Comparison of ENCODE assay signal across 8 mouse cellular contexts in the genomic region with DNA sequence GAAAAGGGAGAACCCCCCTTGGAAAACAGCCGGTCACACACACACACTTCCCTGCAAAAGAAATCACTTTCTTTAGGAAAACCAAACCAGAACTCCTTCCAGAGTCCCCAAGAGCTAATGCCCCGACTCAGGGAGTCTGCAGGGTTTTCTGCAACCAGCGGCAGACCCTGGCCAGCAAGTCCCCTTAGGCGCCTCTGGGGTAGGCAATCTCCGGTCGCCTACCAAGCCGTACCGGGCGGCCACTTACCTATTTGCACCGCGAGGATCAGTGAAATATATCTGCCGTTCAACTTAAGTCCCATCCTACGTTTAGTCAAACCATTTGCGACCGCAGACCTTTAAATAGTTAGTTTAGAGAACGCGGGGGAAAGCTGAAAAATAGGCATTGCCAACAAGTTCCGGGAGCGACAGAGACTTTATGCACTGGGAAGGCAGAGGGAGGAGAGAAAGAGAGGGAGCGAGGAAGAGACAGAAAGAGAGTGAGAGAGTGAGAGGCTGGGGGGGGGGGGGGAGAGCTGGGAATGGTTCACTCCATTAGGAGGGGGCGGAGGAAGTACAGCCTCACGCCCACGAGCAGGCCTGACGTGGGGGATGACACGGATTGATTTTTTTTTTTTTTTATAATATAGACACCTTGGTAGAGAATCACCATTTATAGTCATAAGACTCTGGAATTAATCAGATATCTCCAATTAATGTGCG. TPM values are rescaled to one million over a fixed set of nuclear protein-coding genes. Genes with fewer than 3 reads are reported as not detected.
DNase-seq lines count a peak whose midpoint lies in the region; ATAC-seq and TF ChIP-seq lines count a peak whose summit lies in the region.

No protein-coding gene starts in this region.

- H3K27ac ChIP-seq in heart, embryonic 16.5 days (ENCODE audit: low read length): no peak overlapping the region
- H3K27ac ChIP-seq in liver, embryonic 15.5 days (replicated peaks): peak overlapping the region; percentile 29
- H3K27ac ChIP-seq in small intestine, adult 2 months (ENCODE audit: insufficient read depth, low read depth, low read length): no peak overlapping the region

- peaks cover 19% of the 10 kb centered on the region for H3K4me1 ChIP-seq in heart, embryonic 16.5 days (ENCODE audit: control insufficient read depth, insufficient read depth, low read length)
- H3K4me1 ChIP-seq in liver, embryonic 15.5 days (replicated peaks): peaks cover 13% of the 10 kb centered on the region; the same call in 1 of the 2 replicates
- H3K4me1 ChIP-seq in small intestine, adult 2 months (ENCODE audit: control insufficient read depth, insufficient read depth, insufficient read length, low read length): no peaks in the 10 kb centered on the region; the same call in 1 of the 2 replicates

- peak; percentile 47 to 81 for DNase-seq in left cerebral cortex, postnatal 25 days (ENCODE audit: low spot score in 2 of 2)
- DNase-seq in left cerebral cortex, adult 8-10 months (ENCODE audit: low spot score in 2 of 2): no peak
- peak; percentile 58 for DNase-seq in cerebellum, adult 8-10 months
- DNase-seq in adrenal gland, postnatal 4 days (ENCODE audit: low spot score in 2 of 2): no peak

- H3K9ac ChIP-seq in heart, embryonic 16.5 days (ENCODE audit: low read length): no peak overlapping the region
- peak overlapping the region; percentile 27; the same call in 1 of the 2 replicates for H3K9ac ChIP-seq in liver, embryonic 15.5 days

- WGBS in heart, embryonic 16.5 days: 2% methylated on average over 26 of the region's 26 CpGs
- 2% methylated on average over 26 of the region's 26 CpGs for WGBS in liver, embryonic 15.5 days (ENCODE audit: insufficient replicate concordance)
- WGBS in small intestine, adult 2 months: 2% methylated on average over 26 of the region's 26 CpGs

- TF ChIP-seq CTCF in small intestine, adult 2 months (IDR thresholded peaks at IDR 0.05; ENCODE audit: extremely low read depth, insufficient read length, insufficient replicate concordance, low read depth, low read length): no peak

- no peaks in the 10 kb centered on the region for H3K36me3 ChIP-seq in heart, embryonic 16.5 days (ENCODE audit: control insufficient read depth, insufficient read depth)
- no peaks in the 10 kb centered on the region for H3K36me3 ChIP-seq in liver, embryonic 15.5 days (replicated peaks)
- no peaks in the 10 kb centered on the region for H3K36me3 ChIP-seq in small intestine, adult 2 months (ENCODE audit: control insufficient read depth, insufficient read depth, low read length)

- H3K4me2 ChIP-seq in heart, embryonic 16.5 days (ENCODE audit: low read depth, low read length): peak overlapping the region; percentile 94
- peak overlapping the region; percentile 63 for H3K4me2 ChIP-seq in liver, embryonic 15.5 days

- peaks cover 54% of the 10 kb centered on the region for H3K27me3 ChIP-seq in heart, embryonic 16.5 days (ENCODE audit: control insufficient read depth, insufficient read depth, low read length)
- H3K27me3 ChIP-seq in liver, embryonic 15.5 days: peaks cover 88% of the 10 kb centered on the region
- peaks cover 32% of the 10 kb centered on the region for H3K27me3 ChIP-seq in small intestine, adult 2 months (ENCODE audit: control insufficient read depth, insufficient read depth, low read length)

- TF ChIP-seq POLR2A in small intestine, adult 2 months (IDR thresholded peaks at IDR 0.05; ENCODE audit: low read depth, low read length): no peak

- 0 out of 2 replicates have a peak, but pooled peaks cover 3% of the 10 kb centered on the region for H3K9me3 ChIP-seq in heart, embryonic 16.5 days (replicated peaks; ENCODE audit: control insufficient read depth, low read length)
- H3K9me3 ChIP-seq in liver, embryonic 15.5 days (replicated peaks): no peaks in the 10 kb centered on the region

- ATAC-seq in heart, embryonic 16.5 days (replicated peaks; ENCODE audit: extremely low read depth, insufficient read depth, low FRiP score): no peak
- ATAC-seq in liver, embryonic 15.5 days (ENCODE audit: insufficient read depth): no peak
- ATAC-seq in monocyte, adult 5-6 weeks (replicated peaks; ENCODE audit: insufficient number of reproducible peaks, low FRiP score, low TSS enrichment, poor library complexity, severe bottlenecking): no peak

- H3K4me3 ChIP-seq in heart, embryonic 16.5 days (ENCODE audit: low read length): peak overlapping the region; percentile 61
- peak overlapping the region; percentile 48 for H3K4me3 ChIP-seq in liver, embryonic 15.5 days (replicated peaks)
- H3K4me3 ChIP-seq in small intestine, adult 2 months (ENCODE audit: low read depth, low read length): peak overlapping the region; percentile 55

- intact Hi-C loops in left cerebral cortex, postnatal 25 days (cut with DNase I): loop anchor here (2.0 to 10.0 kb wide), 8 partner anchors 39 to 717 kb away; no protein-coding TSS in a partner anchor

RNA-seq across cellular contexts. Expression of a gene that starts 0.8 kb away (rescaled TPM):
- total RNA-seq in left cerebral cortex, postnatal 25 days (2021): 100 to 1,000 TPM; 356 to 394 TPM
- 100 to 1,000 TPM; 198 to 210 (median 208) TPM for total RNA-seq in left cerebral cortex, adult 8-10 months (2022)
- 2.6 and 2.8 TPM in 2 replicates for polyA plus RNA-seq in heart, embryonic 16.5 days (2015; fragmentation: Nextera tagmentation; extraction: Ambion mirVana)
- 51.6 and 54.6 TPM in 2 replicates for polyA plus RNA-seq in liver, embryonic 15.5 days (2015; fragmentation: Nextera tagmentation; extraction: Ambion mirVana)
- 0.38 and 1.4 TPM in 2 replicates for polyA plus RNA-seq in small intestine, adult 2 months (2012; rRNA removed)
- total RNA-seq in monocyte, adult 5-6 weeks (2017): 1.8 TPM in 1 of 3 replicates, not detected in the others
- 10 to 100 TPM in 1 of 2 experiments, 1 to 10 TPM in 1; 3.5 to 17.2 TPM for total RNA-seq in adrenal gland, postnatal 4 days (2021)

Comparison
In these comparisons a context has a peak if more than half of its experiments do, and no peak if none do; other contexts are left out.
1. DNase-seq: peak in left cerebral cortex, postnatal 25 days (2 of 2) and cerebellum, adult 8-10 months (single experiment); none in left cerebral cortex, adult 8-10 months (0 of 2) and adrenal gland, postnatal 4 days (0 of 2).
2. RNA of a gene that starts 0.8 kb away (total RNA-seq): 356 to 394 TPM in left cerebral cortex, postnatal 25 days and 198 to 210 TPM in left cerebral cortex, adult 8-10 months; 3.5 to 17.2 TPM in adrenal gland, postnatal 4 days and 1.8 TPM in monocyte, adult 5-6 weeks; every median in the first group is over 10 times any median in the second.
3. Peak in every context shown above with its lines, with median percentiles within 50 percentile points of each other: H3K4me3 ChIP-seq.